ENCODE assay signal across 23 mouse cellular contexts in genomic region chr15:19778651-19779050, GRCm38 (mm10).
"Had no signal": no experiment of that assay in that cellular context is flagged by ENCODE, and none has a peak within 500 bp of the region (broad histone marks: within the 10 kb centered on the region; RNA-seq: fewer than 3 reads in every experiment).

No protein-coding gene starts in this region.

- H3K27me3 ChIP-seq: limb, embryonic 13.5 days; liver, embryonic 13.5 days; megakaryocyte, embryonic 14.5 days; midbrain, embryonic 13.5 days; neural tube, embryonic 12.5 days; neural tube, embryonic 15.5 days; stomach, embryonic 15.5 days had no signal

- ATAC-seq: intestine, postnatal 0 days; midbrain, embryonic 13.5 days; midbrain, embryonic 16.5 days had no signal

- H3K36me3 ChIP-seq: limb, embryonic 10.5 days; limb, embryonic 13.5 days; liver, embryonic 13.5 days; midbrain, embryonic 10.5 days; midbrain, embryonic 13.5 days; neural tube, embryonic 12.5 days; neural tube, embryonic 15.5 days; stomach, embryonic 15.5 days had no signal

- H3K4me2 ChIP-seq: limb, embryonic 13.5 days; liver, embryonic 13.5 days; midbrain, embryonic 13.5 days; neural tube, embryonic 12.5 days; neural tube, embryonic 15.5 days; stomach, embryonic 15.5 days had no signal

- H3K9me3 ChIP-seq: limb, embryonic 10.5 days; limb, embryonic 13.5 days; liver, embryonic 13.5 days; megakaryocyte, embryonic 14.5 days; midbrain, embryonic 10.5 days; midbrain, embryonic 13.5 days; neural tube, embryonic 12.5 days; neural tube, embryonic 15.5 days; stomach, embryonic 15.5 days had no signal

- H3K9ac ChIP-seq: limb, embryonic 13.5 days; liver, embryonic 13.5 days; midbrain, embryonic 13.5 days; neural tube, embryonic 12.5 days; neural tube, embryonic 15.5 days; stomach, embryonic 15.5 days had no signal

- DNase-seq: kidney, adult 2 months; kidney, postnatal 25 days; layer of hippocampus, adult 9-11 months; liver; liver, embryonic 13.5 days; lung, adult 2 months; lung, postnatal 14 days; lung, postnatal 4 days; retina, postnatal 1 day; right cerebral cortex, postnatal 4 days; thymus, postnatal 25 days had no signal

- H3K4me1 ChIP-seq: limb, embryonic 10.5 days; limb, embryonic 13.5 days; liver, embryonic 13.5 days; megakaryocyte, embryonic 14.5 days; midbrain, embryonic 13.5 days; neural tube, embryonic 12.5 days; neural tube, embryonic 15.5 days; stomach, embryonic 15.5 days had no signal

- H3K4me3 ChIP-seq: layer of hippocampus, adult 2 months; limb, embryonic 10.5 days; limb, embryonic 13.5 days; liver, embryonic 13.5 days; megakaryocyte, embryonic 14.5 days; midbrain, embryonic 10.5 days; midbrain, embryonic 13.5 days; neural tube, embryonic 12.5 days; neural tube, embryonic 15.5 days; stomach, embryonic 15.5 days had no signal

- H3K27ac ChIP-seq: kidney, postnatal 0 days; layer of hippocampus, adult 2 months; limb, embryonic 10.5 days; limb, embryonic 13.5 days; liver, embryonic 13.5 days; midbrain, embryonic 10.5 days; midbrain, embryonic 13.5 days; neural tube, embryonic 12.5 days; neural tube, embryonic 15.5 days; stomach, embryonic 15.5 days had no signal
